Mouse (Mus musculus): ENCODE measurements around the gene Prr36. TPM values are rescaled to one million over a fixed set of nuclear protein-coding genes. Genes with fewer than 3 reads are reported as not detected.
"Not testable (repeated sequence)": the region's sequence is repeated elsewhere in the genome, so short reads cannot be mapped to it uniquely, and the experiment has no call there.

The Prr36 gene
- polyA plus RNA-seq, 1 experiment = not detected

DNA sequence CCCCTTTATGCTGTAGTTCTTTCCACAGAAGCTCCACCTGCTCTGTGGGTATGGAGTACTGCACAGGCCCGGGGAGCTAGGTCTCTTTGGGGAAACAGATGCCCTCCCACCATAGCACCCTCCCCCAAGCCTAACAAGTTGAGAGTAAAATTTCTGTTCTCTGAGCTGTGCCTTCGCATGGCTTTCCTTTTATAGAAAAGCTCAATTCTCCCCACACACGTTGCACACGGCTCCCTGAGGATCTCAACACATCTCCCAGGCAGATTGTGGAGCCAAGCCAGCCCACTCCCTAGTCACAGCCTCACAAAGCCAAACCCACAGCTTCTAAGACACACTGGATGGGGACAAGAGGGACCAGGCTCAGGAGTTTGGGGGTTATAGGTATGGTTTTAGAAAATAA is 39.7 kb upstream of the Prr36 start:
- no peak for TF ChIP-seq GATA1 (IDR thresholded peaks at IDR 0.05; ENCODE audit: low read length)
- TF ChIP-seq TAL1 (IDR thresholded peaks at IDR 0.05; ENCODE audit: low read length) = no peak
- H3K4me3 ChIP-seq (replicated peaks) = no peak overlapping the region

DNA sequence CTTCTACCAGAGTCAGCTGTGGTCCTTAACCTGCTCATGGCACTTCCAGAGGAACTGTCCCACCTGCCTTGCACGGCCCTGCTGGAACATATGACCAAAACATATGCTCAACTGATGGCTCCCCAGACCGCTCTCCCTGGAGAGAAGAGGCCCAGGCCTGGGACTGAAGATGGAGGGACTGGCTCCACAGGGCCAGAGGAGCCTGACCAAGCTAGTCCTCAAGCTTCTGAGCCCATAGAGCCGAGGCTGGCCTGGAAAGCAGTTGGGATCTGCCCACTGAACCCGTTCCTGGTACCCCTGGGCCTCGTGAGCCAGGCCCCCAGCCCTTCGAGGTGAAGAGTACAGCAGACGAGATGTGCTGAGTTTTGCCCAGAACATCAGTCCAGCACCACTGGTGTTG is 38.2 kb upstream of the Prr36 start:
- H3K4me3 ChIP-seq (replicated peaks); H3K27me3 ChIP-seq (ENCODE audit: control insufficient read depth); H3K9me3 ChIP-seq (ENCODE audit: control insufficient read depth, low read length): not testable (repeated sequence)
- Histone ChIP-seq H3K36me3 (ENCODE audit: control insufficient read depth) (peaks cover 50% of the 10 kb centered on the region), H3K4me1 (ENCODE audit: control insufficient read depth) (peaks cover 64% of the 10 kb centered on the region)

More for the DNA sequence above, 39.7 kb upstream of the Prr36 start:
- Histone ChIP-seq H3K36me3 (ENCODE audit: control insufficient read depth) (peaks cover 65% of the 10 kb centered on the region), H3K9me3 (ENCODE audit: control insufficient read depth, low read length) (no peaks in the 10 kb centered on the region), H3K27me3 (ENCODE audit: control insufficient read depth) (no peaks in the 10 kb centered on the region), H3K4me1 (ENCODE audit: control insufficient read depth) (peaks cover 58% of the 10 kb centered on the region)

GRCm38 (mm10) chr8:4254001-4254400 is 36.7 kb upstream of the Prr36 start:
- peak overlapping the region; percentile 67 for H3K4me3 ChIP-seq (replicated peaks)
- H3K27me3 ChIP-seq (ENCODE audit: control insufficient read depth) = peaks cover 4% of the 10 kb centered on the region; the same call in 1 of the 2 replicates
- TF ChIP-seq TAL1 (IDR thresholded peaks at IDR 0.05; ENCODE audit: low read length) (no peak), GATA1 (IDR thresholded peaks at IDR 0.05; ENCODE audit: low read length) (no peak)
- peaks cover 44% of the 10 kb centered on the region for H3K36me3 ChIP-seq (ENCODE audit: control insufficient read depth)
- H3K9me3 ChIP-seq (ENCODE audit: control insufficient read depth, low read length) = no peaks in the 10 kb centered on the region
- peaks cover 58% of the 10 kb centered on the region for H3K4me1 ChIP-seq (ENCODE audit: control insufficient read depth)

DNA sequence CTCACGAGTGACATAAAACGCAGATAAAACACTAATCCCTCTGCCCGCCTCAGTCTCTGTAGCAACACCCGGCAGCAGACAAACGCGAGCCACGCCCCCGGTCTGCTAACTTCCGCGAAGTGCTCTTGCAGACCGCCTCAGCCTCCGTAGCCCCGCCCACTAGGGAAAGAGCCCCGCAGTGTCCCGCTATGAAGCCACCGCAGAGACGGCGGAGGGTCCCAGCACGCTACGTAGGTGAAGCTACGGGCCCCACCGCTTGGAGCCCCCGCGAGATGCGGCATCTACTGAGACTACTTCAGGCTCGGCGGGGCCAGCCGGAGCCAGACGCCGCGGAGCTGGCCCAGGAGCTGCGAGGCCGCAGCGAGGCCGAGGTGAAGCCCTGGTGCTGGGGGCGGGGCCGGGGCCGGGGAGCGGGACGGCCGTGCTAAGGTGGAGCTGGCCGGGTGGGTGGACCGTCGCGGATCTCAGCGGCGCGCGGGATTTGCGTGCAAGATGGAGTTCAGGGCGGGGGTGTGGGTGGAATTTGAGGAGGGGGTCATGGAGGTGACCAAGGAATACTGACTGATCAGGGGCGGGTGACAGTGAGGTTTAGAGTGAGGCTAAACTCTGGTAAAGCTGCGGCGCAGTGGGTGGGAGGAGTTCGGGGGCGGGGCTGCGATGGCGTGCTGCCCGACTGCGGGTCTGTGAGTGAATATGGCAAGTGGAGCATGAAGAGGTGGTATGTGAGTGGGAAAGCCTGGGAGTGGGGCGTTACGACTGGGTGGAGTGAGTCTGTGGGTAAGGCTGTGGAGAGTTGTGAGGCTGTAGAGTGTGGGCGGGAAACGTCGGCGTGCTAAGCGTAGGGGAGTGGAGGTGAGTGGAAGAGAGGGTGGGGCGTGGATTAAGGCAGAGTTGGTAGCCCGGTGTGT is 35.9 kb upstream of the Prr36 start, which contains the start of gene Snapc2:
Gene Snapc2, plus strand, starts transcription at position 147 of the 908 bp plus-strand sequence.
- peak within 1 kb of the TSS; percentile 67 for H3K4me3 ChIP-seq (replicated peaks)
- H3K9me3 ChIP-seq (ENCODE audit: control insufficient read depth, low read length) = no peaks in the 10 kb centered on the region
- peaks cover 51% of the 10 kb centered on the region for H3K4me1 ChIP-seq (ENCODE audit: control insufficient read depth)
- H3K27me3 ChIP-seq (ENCODE audit: control insufficient read depth) = peaks cover 4% of the 10 kb centered on the region; the same call in 1 of the 2 replicates
- peaks cover 45% of the 10 kb centered on the region for H3K36me3 ChIP-seq (ENCODE audit: control insufficient read depth)
- TF ChIP-seq TAL1 (IDR thresholded peaks at IDR 0.05; ENCODE audit: low read length) = no peak
- TF ChIP-seq GATA1 (IDR thresholded peaks at IDR 0.05; ENCODE audit: low read length) = no peak

DNA sequence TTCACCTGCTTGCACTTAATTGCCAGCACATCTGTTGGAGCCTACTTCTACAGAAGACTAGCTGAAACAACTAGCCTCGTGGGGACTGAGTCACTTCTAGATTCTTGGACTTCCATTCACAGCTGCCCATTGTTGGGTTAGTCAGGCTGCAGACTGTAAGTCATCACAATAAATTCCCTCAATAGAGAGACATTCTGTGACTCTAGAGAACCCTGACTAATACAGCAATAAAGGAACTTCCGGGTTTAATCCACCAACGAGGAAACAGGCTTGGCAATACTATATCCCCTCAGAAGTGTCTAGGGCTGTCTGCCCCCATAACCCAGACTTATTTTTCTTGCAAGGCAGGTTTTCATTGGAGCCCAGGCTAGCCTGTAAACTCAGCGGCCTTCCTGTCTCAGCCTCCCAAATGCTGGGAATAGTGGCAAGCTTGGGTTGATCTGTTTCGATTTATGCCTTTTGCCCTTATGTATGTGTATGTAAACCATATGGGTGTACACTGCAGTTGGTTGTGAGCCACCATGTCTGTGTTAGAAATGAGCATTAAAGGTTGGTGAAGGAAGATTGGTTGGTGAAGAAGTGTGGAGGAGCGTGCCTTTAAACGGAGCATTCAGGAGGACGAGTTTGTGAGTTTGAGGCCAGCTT is 35.0 kb upstream of the Prr36 start:
- peak overlapping the region; percentile 67 for H3K4me3 ChIP-seq (replicated peaks)
- H3K9me3 ChIP-seq (ENCODE audit: control insufficient read depth, low read length) = no peaks in the 10 kb centered on the region
- peaks cover 4% of the 10 kb centered on the region; the same call in 1 of the 2 replicates for H3K27me3 ChIP-seq (ENCODE audit: control insufficient read depth)
- peaks cover 51% of the 10 kb centered on the region for H3K4me1 ChIP-seq (ENCODE audit: control insufficient read depth)
- TF ChIP-seq TAL1 (IDR thresholded peaks at IDR 0.05; ENCODE audit: low read length) = no peak
- TF ChIP-seq GATA1 (IDR thresholded peaks at IDR 0.05; ENCODE audit: low read length) = no peak
- H3K36me3 ChIP-seq (ENCODE audit: control insufficient read depth) = peaks cover 42% of the 10 kb centered on the region

DNA sequence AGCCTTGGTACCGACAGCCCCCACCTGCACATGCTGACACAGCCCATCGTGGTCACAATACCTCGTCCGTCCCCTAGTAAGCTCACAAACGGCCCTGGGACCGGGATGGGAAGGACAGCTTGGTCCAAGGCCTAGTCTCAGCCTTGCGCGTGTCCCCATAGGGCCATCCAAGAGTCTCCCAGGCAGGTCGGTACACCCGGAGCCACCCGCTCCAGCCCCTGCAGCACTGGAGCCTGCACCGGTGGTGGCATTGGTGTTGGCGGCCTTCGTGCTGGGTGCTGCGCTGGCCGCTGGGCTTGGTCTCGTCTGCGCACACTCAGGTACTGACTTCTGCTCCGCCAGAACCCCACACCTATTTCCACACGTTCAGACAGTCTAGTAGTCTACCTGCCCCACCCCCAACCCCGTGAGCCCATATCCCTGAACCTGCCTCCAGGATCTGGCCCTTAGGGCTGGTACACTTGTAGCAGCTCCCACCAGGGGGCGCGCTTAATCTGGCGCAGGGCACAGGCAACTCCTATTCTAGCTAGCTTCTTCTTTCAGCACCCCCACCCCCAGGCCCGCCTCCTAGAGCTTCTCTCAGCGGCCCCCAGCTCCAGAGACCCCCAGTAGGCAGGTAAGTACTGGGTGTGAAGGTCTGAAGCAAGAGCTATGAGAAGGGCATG is 33.2 kb upstream of the Prr36 start:
- H3K9me3 ChIP-seq (ENCODE audit: control insufficient read depth, low read length) = no peaks in the 10 kb centered on the region
- H3K27me3 ChIP-seq (ENCODE audit: control insufficient read depth) = peaks cover 4% of the 10 kb centered on the region; the same call in 1 of the 2 replicates
- TF ChIP-seq GATA1 (IDR thresholded peaks at IDR 0.05; ENCODE audit: low read length) = no peak
- TF ChIP-seq TAL1 (IDR thresholded peaks at IDR 0.05; ENCODE audit: low read length) = no peak
- H3K36me3 ChIP-seq (ENCODE audit: control insufficient read depth) = peaks cover 44% of the 10 kb centered on the region
- H3K4me3 ChIP-seq (replicated peaks) = no peak overlapping the region
- H3K4me1 ChIP-seq (ENCODE audit: control insufficient read depth) = peaks cover 59% of the 10 kb centered on the region

GRCm38 (mm10) chr8:4249213-4249612 is 32.0 kb upstream of the Prr36 start:
- Histone ChIP-seq H3K4me1 (ENCODE audit: control insufficient read depth) (peaks cover 55% of the 10 kb centered on the region), H3K36me3 (ENCODE audit: control insufficient read depth) (peaks cover 44% of the 10 kb centered on the region), H3K4me3 (replicated peaks) (no peak overlapping the region), H3K27me3 (ENCODE audit: control insufficient read depth) (peaks cover 4% of the 10 kb centered on the region; the same call in 1 of the 2 replicates), H3K9me3 (ENCODE audit: control insufficient read depth, low read length) (no peaks in the 10 kb centered on the region)
- TF ChIP-seq TAL1 (IDR thresholded peaks at IDR 0.05; ENCODE audit: low read length) = no peak
- no peak for TF ChIP-seq GATA1 (IDR thresholded peaks at IDR 0.05; ENCODE audit: low read length)

DNA sequence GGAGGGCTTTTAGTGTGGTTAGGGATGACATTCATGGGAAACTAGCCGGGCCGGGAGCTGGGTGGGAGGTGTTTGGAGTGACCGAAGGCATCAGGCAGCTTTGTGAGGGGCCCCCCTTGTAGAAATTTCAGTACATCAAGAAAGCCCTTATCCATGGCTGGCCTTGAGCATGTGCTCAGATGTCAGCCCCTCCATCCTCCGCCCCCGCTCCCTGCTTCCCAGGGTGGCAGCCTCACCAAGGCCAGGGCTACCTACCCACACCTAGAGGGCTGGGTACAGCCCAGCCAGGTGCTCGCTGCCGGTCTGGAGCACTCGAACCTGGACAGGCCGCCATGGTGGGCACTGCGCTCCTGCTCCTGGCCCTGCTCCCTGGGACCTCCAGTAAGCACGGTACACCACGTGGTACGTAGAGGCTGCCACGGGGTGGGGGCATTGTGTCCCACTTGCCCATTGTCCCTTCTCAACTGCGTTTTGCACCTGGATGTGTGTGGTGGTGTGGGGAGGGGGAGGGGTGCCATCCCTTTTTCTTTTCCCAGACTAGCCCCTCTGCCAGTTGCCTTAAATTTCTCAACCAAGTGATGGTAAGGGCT is 30.8 kb upstream of the Prr36 start, which contains the start of gene Tgfbr3l:
Gene Tgfbr3l, plus strand, starts transcription at position 264 of the 590 bp plus-strand sequence.
- TF ChIP-seq GATA1 (IDR thresholded peaks at IDR 0.05; ENCODE audit: low read length) = no peak
- no peak for TF ChIP-seq TAL1 (IDR thresholded peaks at IDR 0.05; ENCODE audit: low read length)
- peaks cover 4% of the 10 kb centered on the region; the same call in 1 of the 2 replicates for H3K27me3 ChIP-seq (ENCODE audit: control insufficient read depth)
- no peaks in the 10 kb centered on the region for H3K9me3 ChIP-seq (ENCODE audit: control insufficient read depth, low read length)
- peaks cover 45% of the 10 kb centered on the region for H3K4me1 ChIP-seq (ENCODE audit: control insufficient read depth)
- no peak within 1 kb of the TSS for H3K4me3 ChIP-seq (replicated peaks)
- H3K36me3 ChIP-seq (ENCODE audit: control insufficient read depth) = peaks cover 55% of the 10 kb centered on the region
